Mouse (Mus musculus): ENCODE data around the gene Urad. TPM values are rescaled to one million over a fixed set of nuclear protein-coding genes. Genes with fewer than 3 reads are reported as not detected.

The Urad gene
- polyA plus RNA-seq, 1 experiment from 2014 or later: 1.6 TPM

- Histone ChIP-seq H3K36me3 (ENCODE audit: control insufficient read depth, insufficient read depth) (no peaks in the 10 kb centered on the region), H3K4me1 (ENCODE audit: control insufficient read depth, low read depth, low read length) (no peaks in the 10 kb centered on the region), H3K9me3 (replicated peaks; ENCODE audit: control insufficient read depth, low read length) (no peaks in the 10 kb centered on the region), H3K4me3 (ENCODE audit: low read depth, low read length) (no peak overlapping the region), H3K27me3 (ENCODE audit: control insufficient read depth, insufficient read depth, low read depth, low read length) (peaks cover 58% of the 10 kb centered on the region), H3K9ac (ENCODE audit: low read depth, low read length) (no peak overlapping the region), H3K27ac (ENCODE audit: low read length) (no peak overlapping the region), H3K4me2 (ENCODE audit: low read depth, low read length) (no peak overlapping the region)
- no peak for ATAC-seq (ENCODE audit: low read depth)
- 15% methylated on average over 6 of the region's 6 CpGs for WGBS (ENCODE audit: insufficient replicate concordance)
These were observed 54.8 kb downstream of the Urad start for GRCm38 (mm10) chr5:147267434-147267833.

Small RNAs within 50 kb of the gene (microRNA-seq; reads per million reads assigned to microRNA genes)
- not detected for gene Mir7k

Other genes with a start within 250 kb of the Urad start
- 4.6 and 5.7 TPM in 2 replicates for gene Lnx2, start 245.9 kb downstream of the Urad start, polyA plus RNA-seq (2015; fragmentation: Nextera tagmentation; extraction: Ambion mirVana)
- gene Polr1d, start 245.4 kb downstream of the Urad start, polyA plus RNA-seq (2015; fragmentation: Nextera tagmentation; extraction: Ambion mirVana): 54.4 and 56.9 TPM in 2 replicates
- not detected in 2 replicates for gene Gsx1, start 133.7 kb downstream of the Urad start, polyA plus RNA-seq (2015; fragmentation: Nextera tagmentation; extraction: Ambion mirVana)
- 0.13 TPM in 1 of 2 replicates, not detected in the other for gene Pdx1, start 52.5 kb downstream of the Urad start, polyA plus RNA-seq (2015; fragmentation: Nextera tagmentation; extraction: Ambion mirVana)
- 0.18 TPM in 1 of 2 replicates, not detected in the other for gene Cdx2, start 15.2 kb downstream of the Urad start, polyA plus RNA-seq (2015; fragmentation: Nextera tagmentation; extraction: Ambion mirVana)
- gene Flt3, start 78.0 kb upstream of the Urad start, polyA plus RNA-seq (2015; fragmentation: Nextera tagmentation; extraction: Ambion mirVana): 1.4 and 1.6 TPM in 2 replicates
- gene Pan3, start 107.7 kb upstream of the Urad start, polyA plus RNA-seq (2015; fragmentation: Nextera tagmentation; extraction: Ambion mirVana): 29.5 and 32.0 TPM in 2 replicates

Measured in liver, embryonic 16.5 days (tissue).